Mouse (Mus musculus) CH12.LX (cell line): Measurements from ENCODE around the gene Usp6nl. TPM values are rescaled to one million over a fixed set of nuclear protein-coding genes. Genes with fewer than 3 reads are reported as not detected.

Source experiments
- DNase-seq: peaks from one replicate; pipeline ENCODE4 v3.0.0-alpha.2; 2013; ENCODE audit errors: extremely low read depth
- H3K27ac ChIP-seq: 2 replicates; pipeline ENCODE4 v1.5.1; 2012; ENCODE audit warnings: low read depth, mild to moderate bottlenecking, control low read depth, moderate library complexity; ENCODE audit not compliant: insufficient read depth
- H3K27me3 ChIP-seq: replicated peaks from 2 replicates; pipeline ENCODE3; 2012; ENCODE audit warnings: inconsistent platforms
- H3K36me3 ChIP-seq, 2 experiments: replicated peaks in 1 of 2; 2 replicates each; pipeline versions ENCODE3 to v1.6.1; 2012; ENCODE audit warnings: inconsistent platforms in 1 of 2, low read length in 1 of 2, mild to moderate bottlenecking in 1 of 2, mixed read lengths in 1 of 2, moderate library complexity in 1 of 2; ENCODE audit not compliant: control insufficient read depth in 1 of 2, insufficient read depth in 1 of 2
- H3K4me1 ChIP-seq, 2 experiments: 2 replicates each; pipeline ENCODE4 v1.6.1; 2012; ENCODE audit warnings: inconsistent platforms in 1 of 2, moderate library complexity in 1 of 2; ENCODE audit not compliant: insufficient read depth in 2 of 2, control insufficient read depth in 1 of 2
- H3K4me2 ChIP-seq: 2 replicates; pipeline ENCODE4 v1.6.1; 2012; ENCODE audit warnings: low read depth, mild to moderate bottlenecking, control low read depth; ENCODE audit not compliant: poor library complexity, insufficient read depth, severe bottlenecking
- H3K4me3 ChIP-seq, 3 experiments: fragments of 150-350 bp in 1 of 3; sonication (generic) in 1 of 3; replicated peaks in 1 of 3; 2 replicates each; pipeline versions ENCODE3 to v1.5.1; 2011 to 2012; ENCODE audit warnings: low read depth in 2 of 3, low read length in 2 of 3, mild to moderate bottlenecking in 2 of 3, moderate library complexity in 2 of 3, control low read depth in 1 of 3, improper control_type of control experiment in 1 of 3, inconsistent platforms in 1 of 3, mixed read lengths in 1 of 3; ENCODE audit not compliant: poor library complexity in 1 of 3
- H3K79me2 ChIP-seq: replicated peaks from 2 replicates; pipeline ENCODE4 v1.6.1; 2012; ENCODE audit warnings: mild to moderate bottlenecking, moderate library complexity; ENCODE audit not compliant: control insufficient read depth, poor library complexity, insufficient read depth, severe bottlenecking; ENCODE audit errors: extremely low read depth
- H3K9ac ChIP-seq: 2 replicates; pipeline ENCODE4 v1.6.1; 2012; ENCODE audit warnings: low read depth, mild to moderate bottlenecking, control low read depth, moderate library complexity; ENCODE audit not compliant: insufficient read depth
- H3K9me3 ChIP-seq: replicated peaks from 2 replicates; pipeline ENCODE3; 2012; ENCODE audit warnings: low read length, inconsistent platforms, mixed read lengths
- BHLHE40 ChIP-seq: IDR thresholded peaks from 2 replicates; pipeline ENCODE4 v1.6.1; 2011; ENCODE audit warnings: mild to moderate bottlenecking, low read depth, low read length, improper control_type of control experiment
- CHD2 ChIP-seq: IDR thresholded peaks from 2 replicates; pipeline ENCODE4 v1.6.1; 2011; ENCODE audit warnings: low read length, improper control_type of control experiment
- CTCF ChIP-seq, 2 experiments: IDR thresholded peaks in 1 of 2; conservative IDR thresholded peaks in 1 of 2; 2 replicates each; pipeline ENCODE4 v1.5.1; 2011 to 2012; ENCODE audit warnings: low read depth in 2 of 2, low read length in 2 of 2, improper control_type of control experiment in 1 of 2, inconsistent platforms in 1 of 2, mild to moderate bottlenecking in 1 of 2, moderate library complexity in 1 of 2
- ELF1 ChIP-seq: IDR thresholded peaks from 2 replicates; pipeline ENCODE4 v1.6.1; 2014; ENCODE audit warnings: low read depth, mild to moderate bottlenecking, inconsistent platforms, low read length, improper control_type of control experiment
- ETS1 ChIP-seq: conservative IDR thresholded peaks from 2 replicates; pipeline ENCODE4 v1.6.1; 2012; ENCODE audit warnings: low read depth, mild to moderate bottlenecking, inconsistent platforms, low read length, improper control_type of control experiment, moderate library complexity
- GABPA ChIP-seq: IDR thresholded peaks from 2 replicates; pipeline ENCODE4 v1.6.1; 2012; ENCODE audit warnings: low read depth, low read length, improper control_type of control experiment, inconsistent platforms; ENCODE audit not compliant: insufficient replicate concordance
- HCFC1 ChIP-seq: IDR thresholded peaks from 2 replicates; pipeline ENCODE4 v1.6.1; 2012; ENCODE audit warnings: low read depth, mild to moderate bottlenecking, inconsistent platforms, low read length, improper control_type of control experiment
- JUND ChIP-seq: conservative IDR thresholded peaks from 2 replicates; pipeline ENCODE4 v1.6.1; 2011; ENCODE audit warnings: low read depth, low read length, improper control_type of control experiment
- KAT2A ChIP-seq: IDR thresholded peaks from 2 replicates; pipeline ENCODE4 v1.6.1; 2012; ENCODE audit warnings: low read length, improper control_type of control experiment, inconsistent platforms; ENCODE audit not compliant: insufficient replicate concordance
- MAFK ChIP-seq: IDR thresholded peaks from 2 replicates; pipeline ENCODE4 v1.6.1; 2011; ENCODE audit warnings: low read length, improper control_type of control experiment; ENCODE audit not compliant: insufficient replicate concordance
- MXI1 ChIP-seq: IDR thresholded peaks from 2 replicates; pipeline ENCODE4 v1.6.1; 2011; ENCODE audit warnings: mild to moderate bottlenecking, low read depth, low read length, improper control_type of control experiment
- MYC ChIP-seq: IDR thresholded peaks from 2 replicates; pipeline ENCODE4 v1.6.1; 2011; ENCODE audit warnings: low read depth, mild to moderate bottlenecking, improper control_type of control experiment, low read length
- POLR2A ChIP-seq: IDR thresholded peaks from 2 replicates; pipeline ENCODE4 v1.6.1; 2011; ENCODE audit warnings: low read depth, mild to moderate bottlenecking, improper control_type of control experiment, low read length
- POLR2AphosphoS2 ChIP-seq: IDR thresholded peaks from 2 replicates; pipeline ENCODE4 v1.6.1; 2011; ENCODE audit warnings: low read depth, low read length, improper control_type of control experiment
- RAD21 ChIP-seq: IDR thresholded peaks from 2 replicates; pipeline ENCODE4 v1.6.1; 2011; ENCODE audit warnings: low read depth, mild to moderate bottlenecking, low read length, improper control_type of control experiment, moderate library complexity
- SIN3A ChIP-seq: IDR thresholded peaks from 2 replicates; pipeline ENCODE4 v1.6.1; 2012; ENCODE audit warnings: low read length, improper control_type of control experiment, inconsistent platforms
- SMC3 ChIP-seq: IDR thresholded peaks from 2 replicates; pipeline ENCODE4 v1.6.1; 2011; ENCODE audit warnings: low read depth, low read length, improper control_type of control experiment
- TCF12 ChIP-seq: IDR thresholded peaks from 2 replicates; pipeline ENCODE4 v1.6.1; 2014; ENCODE audit warnings: low read depth, mild to moderate bottlenecking, inconsistent platforms, low read length, improper control_type of control experiment
- UBTF ChIP-seq: IDR thresholded peaks from 2 replicates; pipeline ENCODE4 v1.6.1; 2012; ENCODE audit warnings: low read depth, mild to moderate bottlenecking, inconsistent platforms, low read length, improper control_type of control experiment, moderate library complexity
- ZKSCAN1 ChIP-seq: IDR thresholded peaks from 2 replicates; pipeline ENCODE4 v1.6.1; 2012; ENCODE audit warnings: low read depth, inconsistent platforms, low read length, improper control_type of control experiment, borderline replicate concordance
- ZMIZ1 ChIP-seq: IDR thresholded peaks from 2 replicates; pipeline ENCODE4 v1.6.1; 2012; ENCODE audit warnings: low read depth, mild to moderate bottlenecking, inconsistent platforms, low read length, improper control_type of control experiment
- dilution Hi-C: fragments of 300-500 bp; cut with MboI; formaldehyde crosslinking; loops from 2 replicates; pipeline ENCODE4 v1.14.3; 2020; ENCODE audit warnings: low sequenced_read_pairs; ENCODE audit not compliant: extremely low pct_unique_long_range_greater_than_20kb, extremely low pct_ligation_motif_present
- in situ Hi-C: fragments of 300-500 bp; cut with MboI; formaldehyde crosslinking; loops from 3 replicates; pipeline ENCODE4 v1.14.3; 2019; ENCODE audit warnings: low sequenced_read_pairs, low pct_ligation_motif_present, low pct_unique_long_range_greater_than_20kb, mixed read lengths
- polyA plus RNA-seq: library from polyadenylated mRNA; unstranded; fragments of >175 nt; gene quantifications from 2 replicates; pipeline ENCODE4 v1.2.1, GENCODE M21; 2012; ENCODE audit warnings: low read depth; ENCODE audit not compliant: insufficient read length
- total RNA-seq, 2 experiments: library from RNA; depleted of rRNA; stranded (reverse); fragments of 300-350 nt in 1 of 2; fragments of >200 nt in 1 of 2; gene quantifications; 2 replicates each; pipeline ENCODE4 v1.2.3; 2012 to 2014

Usp6nl gene
- total and polyA plus RNA-seq, 3 experiments: 4.1 to 12.1 (median 4.6) TPM

GRCm38 (mm10) chr2:6445858-6446257 is 123.4 kb downstream of the Usp6nl start:
- Histone ChIP-seq H3K79me2 (no peaks in the 10 kb centered on the region), H3K27me3 (no peaks in the 10 kb centered on the region), H3K4me3 (no peak overlapping the region), H3K27ac (peak overlapping the region; percentile 74; the same call in 1 of the 2 replicates), H3K9ac (no peak overlapping the region), H3K9me3 (no peaks in the 10 kb centered on the region), H3K4me2 (no peak overlapping the region), H3K4me1 (peaks cover 26 to 89% of the 10 kb centered on the region in 2 experiments), H3K36me3 (peaks cover 14 to 17% of the 10 kb centered on the region in 2 experiments)
- in situ Hi-C loops (loop anchor here (25.0 kb wide), 1 partner anchor 266 kb away; no protein-coding TSS in a partner anchor), dilution Hi-C loops (no loop called here)
- TF ChIP-seq BHLHE40 (no peak; the same call in 1 of the 2 replicates), UBTF (no peak), CTCF (conservative IDR thresholded peaks at IDR 0.05 in 1 of 2, IDR thresholded peaks at IDR 0.05 in 1 of 2; ENCODE audit: low read depth in 2 of 2, low read length in 2 of 2) (peak in 1 of 2 experiments; percentile 57; a peak in 2 of 4 replicates), RAD21 (peak; percentile 63), SMC3 (peak; percentile 44), KAT2A (no peak), SIN3A (no peak)
- peak; percentile 58 for DNase-seq

- H3K79me2 ChIP-seq: no peaks in the 10 kb centered on the region
- H3K27ac ChIP-seq: no peak overlapping the region
- dilution Hi-C loops: no loop called here
- H3K9me3 ChIP-seq: no peaks in the 10 kb centered on the region
- peaks cover 19 to 73% of the 10 kb centered on the region in 2 experiments for H3K4me1 ChIP-seq
- peaks cover 0 to 2% of the 10 kb centered on the region in 2 experiments for H3K36me3 ChIP-seq
- no peak overlapping the region for H3K4me2 ChIP-seq
- DNase-seq: no peak
- no peaks in the 10 kb centered on the region for H3K27me3 ChIP-seq
- in situ Hi-C loops: loop anchor here (25.0 kb wide), 1 partner anchor 263 kb away; no protein-coding TSS in a partner anchor
- no peak overlapping the region for H3K9ac ChIP-seq
- TF ChIP-seq ELF1: no peak
- no peak for TF ChIP-seq GABPA
- TF ChIP-seq HCFC1: no peak
- TF ChIP-seq MYC: no peak
- TF ChIP-seq TCF12: no peak
- TF ChIP-seq POLR2AphosphoS2: no peak
- no peak for TF ChIP-seq ZKSCAN1
- TF ChIP-seq MXI1: no peak
- TF ChIP-seq RAD21: no peak
- no peak for TF ChIP-seq SIN3A
- TF ChIP-seq CHD2: no peak
- TF ChIP-seq POLR2A: no peak
- no peak for TF ChIP-seq ZMIZ1
- no peak for TF ChIP-seq ETS1
- TF ChIP-seq MAFK: no peak
- no peak for TF ChIP-seq JUND
- H3K4me3 ChIP-seq: no peak overlapping the region
These were observed 126.4 kb downstream of the Usp6nl start for GRCm38 (mm10) chr2:6448880-6449279.
